27 mouse cellular contexts compared by ENCODE assay signal in genomic region chr1:12065016-12065513, GRCm38 (mm10).
"Had no signal": no experiment of that assay in that cellular context is flagged by ENCODE, and none has a peak within 500 bp of the region (broad histone marks: within the 10 kb centered on the region; RNA-seq: fewer than 3 reads in every experiment).

No protein-coding gene starts in this region.

- H3K27ac ChIP-seq: gastrocnemius, adult 2 months; heart, embryonic 10.5 days; hindbrain, embryonic 10.5 days; hindbrain, embryonic 12.5 days; hindbrain, embryonic 14.5 days; intestine, embryonic 15.5 days; layer of hippocampus, adult 2 months; left cerebral cortex, adult 2 months; limb, embryonic 10.5 days; limb, embryonic 12.5 days; liver, embryonic 13.5 days had no signal

- H3K27me3 ChIP-seq: heart, embryonic 12.5 days; hindbrain, embryonic 12.5 days; intestine, embryonic 15.5 days; limb, embryonic 12.5 days; liver, embryonic 13.5 days had no signal

- H3K4me3 ChIP-seq: gastrocnemius, adult 2 months; heart, embryonic 10.5 days; heart, embryonic 12.5 days; hindbrain, embryonic 10.5 days; hindbrain, embryonic 12.5 days; intestine, embryonic 15.5 days; layer of hippocampus, adult 2 months; left cerebral cortex, adult 2 months; limb, embryonic 10.5 days; limb, embryonic 12.5 days; liver, embryonic 13.5 days had no signal

- H3K9ac ChIP-seq: heart, embryonic 12.5 days; hindbrain, embryonic 12.5 days; hindbrain, embryonic 14.5 days; intestine, embryonic 15.5 days; limb, embryonic 12.5 days; liver, embryonic 13.5 days had no signal

- H3K9me3 ChIP-seq: heart, embryonic 10.5 days; heart, embryonic 12.5 days; hindbrain, embryonic 10.5 days; hindbrain, embryonic 12.5 days; intestine, embryonic 15.5 days; limb, embryonic 10.5 days; limb, embryonic 12.5 days; liver, embryonic 13.5 days had no signal

- DNase-seq: gastrocnemius, adult 2 months; gastrocnemius, postnatal 10 days; gastrocnemius, postnatal 25 days; heart, adult 18-20 months; heart, postnatal 10 days; heart, postnatal 4 days; kidney, adult 18-20 months; kidney, adult 8-10 months; kidney, postnatal 10 days; kidney, postnatal 25 days; kidney, postnatal 4 days; liver; liver, embryonic 13.5 days had no signal

- H3K4me1 ChIP-seq: heart, embryonic 10.5 days; heart, embryonic 12.5 days; hindbrain, embryonic 10.5 days; hindbrain, embryonic 12.5 days; intestine, embryonic 15.5 days; limb, embryonic 10.5 days; limb, embryonic 12.5 days; liver, embryonic 13.5 days had no signal

- ATAC-seq: hindbrain, embryonic 16.5 days; inflammation-experienced regulatory T-cells, adult 6 months; intestine, embryonic 15.5 days; intestine, postnatal 0 days had no signal

- H3K36me3 ChIP-seq: heart, embryonic 10.5 days; heart, embryonic 12.5 days; hindbrain, embryonic 10.5 days; hindbrain, embryonic 12.5 days; intestine, embryonic 15.5 days; limb, embryonic 10.5 days; limb, embryonic 12.5 days; liver, embryonic 13.5 days had no signal

- H3K4me2 ChIP-seq: heart, embryonic 12.5 days; hindbrain, embryonic 12.5 days; hindbrain, embryonic 14.5 days; intestine, embryonic 15.5 days; limb, embryonic 12.5 days; liver, embryonic 11.5 days; liver, embryonic 13.5 days had no signal
